Mouse (Mus musculus): ENCODE data around the gene Psme1. TPM values are rescaled to one million over a fixed set of nuclear protein-coding genes. Genes with fewer than 3 reads are reported as not detected.

The Psme1 gene
- total and polyA plus RNA-seq, 3 experiments: 85.9 to 205 TPM; not detected in 1

DNA sequence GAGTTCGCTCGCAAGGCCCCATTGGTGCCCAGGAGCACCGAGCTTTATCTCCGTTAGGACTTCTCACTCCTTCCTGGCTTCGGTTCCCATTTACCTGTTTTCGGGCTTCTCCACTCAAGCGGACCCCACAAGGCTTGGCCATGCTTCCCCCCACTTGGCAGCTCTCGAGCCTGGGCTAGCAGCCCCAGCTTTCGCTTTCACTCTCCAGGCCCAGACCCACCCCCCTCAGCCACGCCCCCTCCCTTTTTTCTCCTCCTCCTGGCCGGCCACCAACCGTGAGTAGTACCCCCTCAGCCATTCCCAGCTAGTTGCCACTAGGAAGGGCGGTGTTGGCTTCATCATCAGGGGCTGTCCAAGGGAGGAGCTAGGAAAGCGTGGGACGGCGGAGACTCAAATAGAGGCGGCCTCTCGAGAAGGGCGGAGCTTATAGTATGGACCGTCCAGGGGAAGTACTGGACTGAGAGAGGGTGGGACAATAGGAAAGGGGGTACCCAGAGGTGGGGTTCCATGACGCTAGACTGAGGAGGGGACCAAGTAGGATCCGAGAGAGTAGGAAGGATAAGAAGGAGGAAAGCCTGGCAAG, 12.9 kb downstream of the Psme1 start, which contains the start of gene Psme2:
Gene Psme2 (minus strand): TSS at position 366 of the 583 bp plus-strand sequence.
- Histone ChIP-seq H3K27me3 (ENCODE audit: control insufficient read depth in 1 of 2, insufficient read depth in 2 of 2, low read length in 2 of 2) (no peaks in the 10 kb centered on the region), H3K79me2 (ENCODE audit: control insufficient read depth, insufficient read depth, low read length, poor library complexity) (peaks cover 24% of the 10 kb centered on the region), H3K4me3 (ENCODE audit: control insufficient read depth in 1 of 2, insufficient read depth in 1 of 2, low read depth in 2 of 2, low read length in 2 of 2) (peak within 1 kb of the TSS; percentile 80 to 94), H3K36me3 (ENCODE audit: control insufficient read depth in 1 of 2, insufficient read depth in 2 of 2, low read length in 2 of 2) (peaks cover 3 to 25% of the 10 kb centered on the region in 2 experiments; a peak in 3 of 4 replicates), H3K4me1 (ENCODE audit: control insufficient read depth in 1 of 2, insufficient read depth in 2 of 2, low read length in 2 of 2) (peaks cover 3 to 39% of the 10 kb centered on the region in 2 experiments), H3K9ac (ENCODE audit: control insufficient read depth, low read depth, low read length, poor library complexity, severe bottlenecking) (peak within 1 kb of the TSS; percentile 82), H3K27ac (ENCODE audit: control insufficient read depth, low read depth, low read length) (peak within 1 kb of the TSS; percentile 86), H3K9me3 (replicated peaks; ENCODE audit: insufficient read depth, low read length) (no peaks in the 10 kb centered on the region)
- DNase-seq (ENCODE audit: low read depth, low spot score): peak; percentile 98
- TF ChIP-seq EP300 (IDR thresholded peaks at IDR 0.05; ENCODE audit: low read depth in 1 of 2, low read length in 2 of 2) (peak in 1 of 2 experiments; percentile 0; a peak in 1 of 4 replicates), SIN3A (IDR thresholded peaks at IDR 0.05; ENCODE audit: low read length) (peak; percentile 85), TCF12 (IDR thresholded peaks at IDR 0.05; ENCODE audit: low read depth, low read length) (no peak; the same call in 1 of the 2 replicates), ETS1 (IDR thresholded peaks at IDR 0.05; ENCODE audit: low read depth, low read length) (0 out of 2 replicates have a peak, but pooled peaks have one; percentile 56), NELFE (IDR thresholded peaks at IDR 0.05; ENCODE audit: low read depth, low read length) (peak; percentile 18; the same call in 1 of the 2 replicates), MAX (IDR thresholded peaks at IDR 0.05; ENCODE audit: low read length) (no peak; the same call in 1 of the 2 replicates), ELF1 (IDR thresholded peaks at IDR 0.05; ENCODE audit: low read depth, low read length) (peak; percentile 15; the same call in 1 of the 2 replicates), POLR2A (IDR thresholded peaks at IDR 0.05; ENCODE audit: control insufficient read depth in 1 of 2, insufficient read depth in 1 of 2, low read depth in 1 of 2, low read length in 2 of 2, poor library complexity in 1 of 2) (peak; percentile 54 to 66; a peak in 2 of 4 replicates), POLR2AphosphoS2 (IDR thresholded peaks at IDR 0.05; ENCODE audit: low read length) (peak; percentile 74), MXI1 (IDR thresholded peaks at IDR 0.05; ENCODE audit: low read depth, low read length) (peak; percentile 85), ZC3H11A (IDR thresholded peaks at IDR 0.05; ENCODE audit: low read depth, low read length) (no peak)

DNA sequence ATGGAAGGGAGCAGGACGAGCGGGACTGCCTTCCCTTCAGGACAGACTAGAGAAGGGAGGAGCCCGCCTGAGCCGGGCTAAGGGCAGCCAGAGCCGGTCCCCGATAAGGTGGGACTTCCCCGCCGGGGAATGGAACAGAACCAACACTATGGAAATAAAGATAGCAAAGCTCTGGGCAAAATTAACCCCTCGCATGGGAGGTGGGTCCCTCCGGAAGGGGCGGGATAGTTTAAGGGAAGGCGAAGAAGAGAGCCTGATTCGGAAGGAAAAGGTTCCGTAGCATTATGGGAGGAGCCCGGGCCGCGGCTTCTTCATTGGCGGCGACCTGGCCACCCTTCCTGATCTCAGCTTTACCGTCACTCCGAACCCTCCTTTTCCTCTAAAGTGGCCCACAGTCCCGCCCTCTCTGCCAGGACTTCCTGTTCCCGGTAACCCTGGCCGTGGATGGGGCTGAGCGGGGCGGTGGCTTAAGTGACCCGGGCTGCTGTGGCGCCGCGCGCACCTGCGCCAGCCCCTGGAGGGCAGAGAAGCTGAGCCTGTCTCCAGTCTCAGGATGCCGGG, 13.5 kb downstream of the Psme1 start, which contains the start of gene Rnf31:
Gene Rnf31 (plus strand): TSS at position 378 of the 561 bp plus-strand sequence.
- Histone ChIP-seq H3K9me3 (replicated peaks; ENCODE audit: insufficient read depth, low read length) (no peaks in the 10 kb centered on the region), H3K4me3 (ENCODE audit: control insufficient read depth in 1 of 2, insufficient read depth in 1 of 2, low read depth in 2 of 2, low read length in 2 of 2) (peak within 1 kb of the TSS; percentile 80 to 94), H3K9ac (ENCODE audit: control insufficient read depth, low read depth, low read length, poor library complexity, severe bottlenecking) (peak within 1 kb of the TSS; percentile 82), H3K27ac (ENCODE audit: control insufficient read depth, low read depth, low read length) (peak within 1 kb of the TSS; percentile 86), H3K4me1 (ENCODE audit: control insufficient read depth in 1 of 2, insufficient read depth in 2 of 2, low read length in 2 of 2) (peaks cover 3 to 35% of the 10 kb centered on the region in 2 experiments), H3K36me3 (ENCODE audit: control insufficient read depth in 1 of 2, insufficient read depth in 2 of 2, low read length in 2 of 2) (peaks cover 3 to 22% of the 10 kb centered on the region in 2 experiments; a peak in 3 of 4 replicates), H3K79me2 (ENCODE audit: control insufficient read depth, insufficient read depth, low read length, poor library complexity) (peaks cover 24% of the 10 kb centered on the region), H3K27me3 (ENCODE audit: control insufficient read depth in 1 of 2, insufficient read depth in 2 of 2, low read length in 2 of 2) (no peaks in the 10 kb centered on the region)
- peak; percentile 98 for DNase-seq (ENCODE audit: low read depth, low spot score)
- TF ChIP-seq EP300 (IDR thresholded peaks at IDR 0.05; ENCODE audit: low read depth in 1 of 2, low read length in 2 of 2): no peak
- no peak for TF ChIP-seq GABPA (IDR thresholded peaks at IDR 0.05; ENCODE audit: low read depth, low read length)
- TF ChIP-seq E2F4 (IDR thresholded peaks at IDR 0.05; ENCODE audit: borderline replicate concordance, low read depth, low read length): no peak; the same call in 1 of the 2 replicates
- no peak for TF ChIP-seq SMC3 (IDR thresholded peaks at IDR 0.05; ENCODE audit: low read depth, low read length)
- no peak for TF ChIP-seq BHLHE40 (IDR thresholded peaks at IDR 0.05; ENCODE audit: borderline replicate concordance, low read depth, low read length)
- no peak for TF ChIP-seq GATA1 (IDR thresholded peaks at IDR 0.05; ENCODE audit: low read depth, low read length)
- TF ChIP-seq ZNF384 (IDR thresholded peaks at IDR 0.05; ENCODE audit: low read depth, low read length): no peak
- peak; percentile 81 for TF ChIP-seq HCFC1 (IDR thresholded peaks at IDR 0.05; ENCODE audit: low read depth, low read length)
- peak; percentile 62; the same call in 1 of the 2 replicates for TF ChIP-seq KAT2A (conservative IDR thresholded peaks at IDR 0.05; ENCODE audit: low read depth, low read length)
- TF ChIP-seq NRF1 (IDR thresholded peaks at IDR 0.05; ENCODE audit: insufficient read depth, low read depth, low read length, poor library complexity, severe bottlenecking): peak; percentile 38; the same call in 1 of the 2 replicates
- no peak for TF ChIP-seq MAFK (IDR thresholded peaks at IDR 0.05; ENCODE audit: borderline replicate concordance, low read depth, low read length)
- TF ChIP-seq TCF12 (IDR thresholded peaks at IDR 0.05; ENCODE audit: low read depth, low read length): peak; percentile 43; the same call in 1 of the 2 replicates
- TF ChIP-seq USF2 (IDR thresholded peaks at IDR 0.05; ENCODE audit: borderline replicate concordance in 1 of 2, insufficient read depth in 1 of 2, low read depth in 1 of 2, low read length in 2 of 2): no peak
- TF ChIP-seq MXI1 (IDR thresholded peaks at IDR 0.05; ENCODE audit: low read depth, low read length): no peak; the same call in 1 of the 2 replicates
- no peak for TF ChIP-seq UBTF (IDR thresholded peaks at IDR 0.05; ENCODE audit: borderline replicate concordance, insufficient read depth, low read depth, low read length)
- TF ChIP-seq MEF2A (IDR thresholded peaks at IDR 0.05; ENCODE audit: extremely low read depth, insufficient replicate concordance, low read depth, low read length, poor library complexity, severe bottlenecking): no peak
- no peak for TF ChIP-seq USF1 (IDR thresholded peaks at IDR 0.05; ENCODE audit: low read depth, low read length)
- no peak for TF ChIP-seq CHD2 (IDR thresholded peaks at IDR 0.05; ENCODE audit: low read length)
- TF ChIP-seq ELF1 (IDR thresholded peaks at IDR 0.05; ENCODE audit: low read depth, low read length): peak; percentile 90
- peak; percentile 18 for TF ChIP-seq MAX (IDR thresholded peaks at IDR 0.05; ENCODE audit: low read length)
- no peak for TF ChIP-seq ZKSCAN1 (IDR thresholded peaks at IDR 0.05; ENCODE audit: low read depth, low read length)
